Mouse (Mus musculus): ENCODE data around the gene Dpy19l3. TPM values are rescaled to one million over a fixed set of nuclear protein-coding genes. Genes with fewer than 3 reads are reported as not detected.
A peak's percentile ranks its signal among the peaks of the same experiment; 100 is the strongest.

Gene Dpy19l3
- polyA plus RNA-seq (2012; ENCODE audit: insufficient read depth, insufficient read length, missing spikeins): 1.5 TPM in 2 replicates

DNA sequence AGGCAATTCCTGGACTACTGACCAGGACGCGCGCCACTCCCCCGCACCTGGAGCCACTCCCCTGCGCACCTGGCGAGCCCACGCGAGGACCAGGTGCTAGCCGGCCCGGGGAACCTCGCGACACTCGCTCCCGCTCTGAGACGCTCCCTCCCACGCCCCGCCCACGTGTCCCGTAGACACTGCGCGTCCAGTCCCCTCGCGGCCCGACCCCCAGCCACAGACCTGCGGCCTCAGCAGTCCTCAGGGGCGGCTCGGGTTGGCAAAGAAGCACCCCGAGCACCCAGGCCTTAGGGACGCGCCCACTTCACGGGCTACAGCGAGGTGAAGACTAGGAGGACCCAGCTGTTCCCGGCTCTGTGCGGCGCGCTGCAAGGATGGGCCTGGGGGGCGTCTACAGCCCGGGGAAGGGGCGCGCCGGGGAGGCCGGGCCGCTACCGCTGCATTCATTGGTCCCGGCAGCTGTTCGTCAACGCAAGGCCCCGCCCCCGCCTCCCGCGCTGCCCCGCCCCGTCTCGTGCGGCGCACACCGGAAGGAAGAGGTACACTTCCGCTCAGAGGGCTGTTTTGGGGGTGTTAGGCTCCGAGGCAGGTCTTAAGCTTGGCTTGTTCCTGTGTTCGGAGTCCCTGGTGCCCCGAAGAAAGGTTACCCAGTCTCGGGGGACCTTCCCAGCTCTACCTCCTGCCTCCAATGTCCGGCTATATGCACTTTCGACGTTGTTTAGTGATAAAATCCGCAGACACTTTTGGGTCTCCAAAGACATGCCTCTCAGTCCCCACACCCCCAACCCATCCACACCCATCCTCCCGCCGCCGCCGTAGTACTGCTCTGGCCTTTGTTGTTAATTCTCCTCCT lies at the start of gene Dpy19l3:
Gene Dpy19l3 (minus strand): TSS at position 422 of the 853 bp plus-strand sequence.
- no peak for TF ChIP-seq CTCF (IDR thresholded peaks at IDR 0.05; ENCODE audit: low read depth, low read length)
- no peak for TF ChIP-seq POLR2A (IDR thresholded peaks at IDR 0.05; ENCODE audit: borderline replicate concordance, low read depth, low read length)
- Histone ChIP-seq H3K27ac (ENCODE audit: insufficient read depth, low read depth, low read length) (no peak within 1 kb of the TSS), H3K4me3 (ENCODE audit: insufficient read depth, low read length) (peak within 1 kb of the TSS; percentile 60), H3K4me1 (ENCODE audit: control insufficient read depth, insufficient read depth, low read length) (no peaks in the 10 kb centered on the region)

DNA sequence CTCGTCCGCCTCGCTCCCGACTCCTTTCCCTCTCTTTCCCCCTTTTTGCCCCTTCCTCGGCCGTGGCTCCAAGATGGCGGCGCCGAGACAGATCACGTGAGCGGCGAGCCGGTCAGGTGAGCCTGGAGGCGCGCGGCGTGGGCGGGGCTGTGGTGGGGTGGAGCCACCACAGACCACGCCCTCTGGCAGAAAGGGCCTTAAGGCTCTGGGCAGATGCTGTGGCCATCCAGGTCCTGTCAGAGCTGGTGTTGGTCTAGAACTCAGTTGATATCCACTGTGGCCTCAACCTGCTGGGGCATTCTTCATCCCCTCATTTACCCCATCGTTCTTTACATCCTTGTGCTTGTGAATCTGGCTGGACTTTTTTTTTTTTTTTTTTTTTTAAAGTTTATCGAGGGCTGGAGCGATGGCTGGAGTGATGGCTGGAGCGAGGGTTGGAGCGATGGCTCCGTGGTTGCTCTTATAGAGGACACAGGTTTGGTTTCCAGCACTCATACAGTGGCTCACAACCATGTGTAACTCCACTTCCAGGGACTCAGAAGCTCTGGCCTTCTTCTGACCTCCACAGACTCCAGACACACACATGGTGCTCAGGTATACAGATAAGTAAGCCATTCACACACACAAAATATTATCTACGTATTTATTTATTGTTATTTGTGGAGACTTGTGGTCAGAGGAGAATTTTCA lies 48.8 kb upstream of the Dpy19l3 start, which contains the start of gene Zfp507:
Gene Zfp507 (minus strand): TSS at position 98 of the 690 bp plus-strand sequence.
- Histone ChIP-seq H3K4me3 (ENCODE audit: insufficient read depth, low read length) (peak within 1 kb of the TSS; percentile 10; the same call in 1 of the 2 replicates), H3K27ac (ENCODE audit: insufficient read depth, low read depth, low read length) (no peak within 1 kb of the TSS), H3K4me1 (ENCODE audit: control insufficient read depth, insufficient read depth, low read length) (no peaks in the 10 kb centered on the region)
- TF ChIP-seq POLR2A (IDR thresholded peaks at IDR 0.05; ENCODE audit: borderline replicate concordance, low read depth, low read length): no peak
- TF ChIP-seq CTCF (IDR thresholded peaks at IDR 0.05; ENCODE audit: low read depth, low read length): no peak

DNA sequence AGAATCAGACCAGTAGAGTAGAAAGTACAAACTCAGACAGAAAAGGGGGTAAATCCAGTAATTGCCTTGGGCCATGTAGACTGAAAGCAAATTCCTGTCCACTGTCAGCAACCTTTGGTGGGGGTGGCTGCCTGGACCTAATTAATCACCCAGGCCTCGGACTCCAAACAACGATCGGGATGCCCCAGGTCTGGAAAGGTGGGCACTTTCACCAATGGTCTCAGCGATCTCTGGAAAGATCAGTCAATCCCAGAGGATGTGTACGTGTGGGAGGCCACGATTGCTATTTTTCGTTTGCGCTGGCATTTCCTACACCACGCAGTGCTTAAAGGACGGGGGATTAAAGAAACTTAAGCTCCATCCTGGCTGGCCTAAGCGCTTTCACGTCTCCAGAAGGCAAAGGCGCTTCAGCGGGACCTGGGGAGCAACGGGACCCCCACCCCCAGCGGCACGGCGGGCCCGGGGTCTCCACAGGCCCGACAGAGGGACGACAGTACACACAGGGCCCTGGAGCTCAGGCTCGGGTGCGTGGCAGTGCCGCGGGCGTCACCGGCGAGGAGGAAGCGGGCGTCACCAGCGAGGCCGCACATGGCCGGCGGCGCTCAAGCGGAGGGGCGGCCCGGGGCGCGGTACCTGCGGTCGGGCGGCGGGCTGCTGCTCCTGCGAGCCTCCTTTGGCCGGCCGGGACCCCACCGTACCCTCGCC lies 48.1 kb upstream of the Dpy19l3 start:
- peak overlapping the region; percentile 10; the same call in 1 of the 2 replicates for H3K4me3 ChIP-seq (ENCODE audit: insufficient read depth, low read length)
- no peaks in the 10 kb centered on the region for H3K4me1 ChIP-seq (ENCODE audit: control insufficient read depth, insufficient read depth, low read length)
- no peak overlapping the region for H3K27ac ChIP-seq (ENCODE audit: insufficient read depth, low read depth, low read length)
- TF ChIP-seq POLR2A (IDR thresholded peaks at IDR 0.05; ENCODE audit: borderline replicate concordance, low read depth, low read length) (no peak), CTCF (IDR thresholded peaks at IDR 0.05; ENCODE audit: low read depth, low read length) (no peak)

DNA sequence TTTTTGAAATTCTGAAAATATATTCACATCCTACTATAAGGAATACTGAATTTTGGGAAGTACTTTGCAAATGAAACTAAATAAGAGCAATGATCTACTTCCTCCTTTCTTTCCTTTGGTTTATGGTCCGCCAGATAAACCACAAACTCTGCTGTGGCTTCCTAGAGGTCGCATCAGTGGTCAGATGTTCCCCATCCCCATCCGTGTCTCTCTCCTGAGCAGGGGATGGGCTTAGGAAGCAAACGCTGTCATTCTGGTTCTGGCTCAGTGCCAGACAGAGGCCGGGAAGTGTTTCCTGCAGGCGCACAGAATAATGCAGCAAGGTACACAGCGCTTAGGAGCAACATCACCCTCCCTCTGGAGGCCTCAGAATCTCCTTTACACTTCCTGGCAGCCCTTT lies 41.9 kb upstream of the Dpy19l3 start:
- H3K4me1 ChIP-seq (ENCODE audit: control insufficient read depth, insufficient read depth, low read length): no peaks in the 10 kb centered on the region
- TF ChIP-seq CTCF (IDR thresholded peaks at IDR 0.05; ENCODE audit: low read depth, low read length) (no peak), POLR2A (IDR thresholded peaks at IDR 0.05; ENCODE audit: borderline replicate concordance, low read depth, low read length) (no peak)
- no peak overlapping the region for H3K27ac ChIP-seq (ENCODE audit: insufficient read depth, low read depth, low read length)
- no peak overlapping the region for H3K4me3 ChIP-seq (ENCODE audit: insufficient read depth, low read length)

DNA sequence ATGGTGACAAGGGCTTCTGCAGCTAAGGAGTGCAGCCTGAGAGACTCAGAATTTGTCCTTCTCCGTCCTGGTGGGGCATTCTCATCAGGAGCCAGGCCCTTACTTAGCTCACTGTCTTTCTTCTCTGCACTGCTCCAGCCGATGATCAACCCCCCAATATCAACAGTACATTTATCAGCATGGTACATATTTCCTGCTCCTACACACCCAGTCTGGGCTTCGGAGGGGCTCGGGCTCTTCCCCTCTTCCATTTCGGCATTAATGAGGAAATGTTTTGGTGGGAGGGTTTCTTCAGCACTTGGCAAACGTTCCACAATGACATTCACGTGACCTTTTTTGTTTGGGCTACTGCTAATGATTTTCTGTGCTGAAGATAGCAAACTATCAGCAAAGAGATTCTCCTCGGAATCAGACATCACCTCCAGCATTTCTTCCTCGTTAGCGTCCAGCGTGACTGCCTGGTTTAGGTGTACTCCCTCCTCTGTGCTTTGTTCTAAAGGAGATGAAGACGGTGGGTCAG lies 40.0 kb upstream of the Dpy19l3 start:
- no peak overlapping the region for H3K27ac ChIP-seq (ENCODE audit: insufficient read depth, low read depth, low read length)
- TF ChIP-seq POLR2A (IDR thresholded peaks at IDR 0.05; ENCODE audit: borderline replicate concordance, low read depth, low read length): no peak
- no peaks in the 10 kb centered on the region for H3K4me1 ChIP-seq (ENCODE audit: control insufficient read depth, insufficient read depth, low read length)
- H3K4me3 ChIP-seq (ENCODE audit: insufficient read depth, low read length): no peak overlapping the region

DNA sequence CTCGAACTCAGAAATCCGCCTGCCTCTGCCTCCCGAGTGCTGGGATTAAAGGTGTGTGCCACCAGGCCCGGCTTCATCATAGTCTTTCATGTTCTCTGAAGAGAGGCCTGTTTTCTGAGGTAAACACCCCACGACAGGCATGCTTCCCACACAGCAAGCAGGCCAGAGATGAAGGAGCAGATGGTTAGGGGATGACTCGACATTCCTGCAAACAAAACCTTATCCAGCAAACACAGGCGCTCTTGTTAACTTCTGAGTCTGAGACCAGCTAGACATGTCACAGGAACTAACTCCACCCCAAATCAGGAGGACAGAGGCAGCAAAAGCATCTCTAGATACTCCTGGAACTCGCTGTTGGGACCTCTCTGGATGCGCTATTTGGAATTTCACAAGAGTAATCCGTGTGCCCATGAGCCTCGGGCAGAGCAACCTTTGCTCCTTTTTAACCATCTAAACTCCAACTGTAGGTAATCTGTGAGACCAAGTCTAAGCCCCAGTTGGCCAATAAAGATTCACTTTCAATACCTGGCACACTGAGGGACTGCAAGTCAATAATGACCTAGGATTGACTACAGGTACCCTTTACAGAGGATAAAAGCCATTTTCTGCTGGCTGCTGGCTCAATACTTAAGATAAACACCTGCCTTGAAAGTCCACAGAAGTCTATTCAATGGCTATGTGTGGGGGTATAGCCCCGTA lies 38.0 kb upstream of the Dpy19l3 start:
- Histone ChIP-seq H3K27ac (ENCODE audit: insufficient read depth, low read depth, low read length) (no peak overlapping the region), H3K4me3 (ENCODE audit: insufficient read depth, low read length) (no peak overlapping the region), H3K4me1 (ENCODE audit: control insufficient read depth, insufficient read depth, low read length) (no peaks in the 10 kb centered on the region)
- no peak for TF ChIP-seq POLR2A (IDR thresholded peaks at IDR 0.05; ENCODE audit: borderline replicate concordance, low read depth, low read length)
- TF ChIP-seq CTCF (IDR thresholded peaks at IDR 0.05; ENCODE audit: low read depth, low read length): no peak

DNA sequence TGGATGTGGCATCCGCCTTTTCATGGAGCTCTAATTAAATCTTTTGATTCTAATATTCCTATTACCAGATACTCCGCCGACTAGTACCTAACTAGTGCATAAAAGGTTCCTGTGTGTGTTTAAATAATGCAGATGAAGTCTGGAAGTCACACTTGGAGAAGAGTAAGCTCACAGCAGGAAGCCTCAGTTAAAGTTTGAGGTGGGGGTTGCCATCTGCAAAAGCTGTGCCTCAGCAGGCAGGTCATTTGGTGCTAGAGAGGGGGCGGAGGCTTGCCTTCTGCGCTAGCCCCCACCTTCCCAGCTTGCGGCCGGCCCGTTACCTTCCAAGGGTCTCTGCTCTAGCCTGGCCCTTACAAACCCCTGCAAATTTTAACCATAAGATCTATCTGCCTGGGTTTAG lies 36.7 kb upstream of the Dpy19l3 start:
- TF ChIP-seq CTCF (IDR thresholded peaks at IDR 0.05; ENCODE audit: low read depth, low read length) (no peak), POLR2A (IDR thresholded peaks at IDR 0.05; ENCODE audit: borderline replicate concordance, low read depth, low read length) (no peak)
- H3K4me3 ChIP-seq (ENCODE audit: insufficient read depth, low read length): no peak overlapping the region
- H3K27ac ChIP-seq (ENCODE audit: insufficient read depth, low read depth, low read length): no peak overlapping the region
- H3K4me1 ChIP-seq (ENCODE audit: control insufficient read depth, insufficient read depth, low read length): no peaks in the 10 kb centered on the region

DNA sequence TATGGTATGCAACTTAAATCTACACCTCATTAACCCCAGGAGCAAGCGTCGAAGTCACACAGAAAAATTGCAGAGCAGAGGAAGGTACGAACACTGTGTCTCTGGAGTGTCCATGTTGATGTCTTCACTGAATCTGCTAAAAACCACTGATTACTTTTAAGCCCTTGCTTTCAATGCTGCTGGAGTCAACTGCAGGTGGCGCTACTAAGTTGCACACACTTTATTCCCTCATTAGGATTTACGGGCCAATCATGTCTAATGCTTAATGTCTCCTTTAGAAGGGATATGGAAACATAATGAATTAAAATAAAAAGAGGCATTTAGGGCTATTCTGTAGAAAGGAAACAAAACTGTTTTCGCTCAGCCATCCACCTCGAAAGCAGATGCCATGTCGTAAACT lies 35.9 kb upstream of the Dpy19l3 start:
- no peak overlapping the region for H3K27ac ChIP-seq (ENCODE audit: insufficient read depth, low read depth, low read length)
- no peaks in the 10 kb centered on the region for H3K4me1 ChIP-seq (ENCODE audit: control insufficient read depth, insufficient read depth, low read length)
- TF ChIP-seq POLR2A (IDR thresholded peaks at IDR 0.05; ENCODE audit: borderline replicate concordance, low read depth, low read length) (no peak), CTCF (IDR thresholded peaks at IDR 0.05; ENCODE audit: low read depth, low read length) (no peak)
- no peak overlapping the region for H3K4me3 ChIP-seq (ENCODE audit: insufficient read depth, low read length)

DNA sequence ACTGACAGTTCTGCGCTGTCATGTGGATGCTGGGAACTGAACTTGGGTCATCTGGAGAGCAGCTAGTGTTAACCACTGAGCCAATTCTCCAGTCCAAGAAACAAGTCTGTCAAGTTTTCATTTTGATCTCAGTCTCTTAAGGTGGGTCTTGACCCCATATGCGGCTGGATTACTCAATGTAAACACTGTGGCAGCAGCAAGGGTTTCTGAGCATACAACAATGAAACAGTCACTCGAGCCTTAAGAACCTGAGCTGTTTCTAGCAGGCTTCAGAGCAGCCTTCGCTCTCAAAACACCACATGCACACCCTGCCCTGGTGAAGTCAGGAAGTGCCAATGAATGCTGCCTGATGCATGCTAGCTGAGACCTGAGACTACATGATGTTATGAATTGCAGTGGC lies 31.3 kb upstream of the Dpy19l3 start:
- H3K4me3 ChIP-seq (ENCODE audit: insufficient read depth, low read length): no peak overlapping the region
- no peak overlapping the region for H3K27ac ChIP-seq (ENCODE audit: insufficient read depth, low read depth, low read length)
- no peak for TF ChIP-seq CTCF (IDR thresholded peaks at IDR 0.05; ENCODE audit: low read depth, low read length)
- no peak for TF ChIP-seq POLR2A (IDR thresholded peaks at IDR 0.05; ENCODE audit: borderline replicate concordance, low read depth, low read length)
- H3K4me1 ChIP-seq (ENCODE audit: control insufficient read depth, insufficient read depth, low read length): no peaks in the 10 kb centered on the region

All from bone marrow macrophage, adult 2 months (primary cell).